Mouse (Mus musculus): ENCODE measurements around the gene Tnrc18. TPM values are rescaled to one million over a fixed set of nuclear protein-coding genes. Genes with fewer than 3 reads are reported as not detected.

Tnrc18 gene
- 233 and 259 TPM in 2 replicates for polyA plus RNA-seq (2012)

GRCm38 (mm10) chr5:142817524-142818434 is at the start of gene Tnrc18:
Tnrc18 (minus strand) TSS chr5:142817662.

GRCm38 (mm10) chr5:142692248-142692647 is 125.2 kb downstream of the Tnrc18 start, which contains the start of gene Slc29a4:
Slc29a4 (plus strand) TSS chr5:142692512.

Other genes with a start within 250 kb of the Tnrc18 start
- gene Mmd2, start 208.9 kb downstream of the Tnrc18 start, polyA plus RNA-seq (2012) = not detected in 2 replicates
- gene Wipi2, start 190.0 kb downstream of the Tnrc18 start, polyA plus RNA-seq (2012) = 13.0 and 19.8 TPM in 2 replicates
- gene Slc29a4, start 125.2 kb downstream of the Tnrc18 start, polyA plus RNA-seq (2012) = 0.03 and 0.19 TPM in 2 replicates
- 5.9 and 6.3 TPM in 2 replicates for gene Fbxl18, start 77.8 kb upstream of the Tnrc18 start, polyA plus RNA-seq (2012)
- 2,691 and 3,512 TPM in 2 replicates for gene Actb, start 89.1 kb upstream of the Tnrc18 start, polyA plus RNA-seq (2012)
- 3.8 and 4.1 TPM in 2 replicates for gene Fscn1, start 142.7 kb upstream of the Tnrc18 start, polyA plus RNA-seq (2012)

Data from megakaryocyte-erythroid progenitor cell, adult 5 weeks (primary cell).